Mouse (Mus musculus): ENCODE data around the gene B230217C12Rik. TPM values are rescaled to one million over a fixed set of nuclear protein-coding genes. Genes with fewer than 3 reads are reported as not detected.
"Not testable (repeated sequence)": the region's sequence is repeated elsewhere in the genome, so short reads cannot be mapped to it uniquely, and the experiment has no call there.

Gene B230217C12Rik
- polyA plus RNA-seq, 1 experiment from 2014 or later, result 5.4 TPM

DNA sequence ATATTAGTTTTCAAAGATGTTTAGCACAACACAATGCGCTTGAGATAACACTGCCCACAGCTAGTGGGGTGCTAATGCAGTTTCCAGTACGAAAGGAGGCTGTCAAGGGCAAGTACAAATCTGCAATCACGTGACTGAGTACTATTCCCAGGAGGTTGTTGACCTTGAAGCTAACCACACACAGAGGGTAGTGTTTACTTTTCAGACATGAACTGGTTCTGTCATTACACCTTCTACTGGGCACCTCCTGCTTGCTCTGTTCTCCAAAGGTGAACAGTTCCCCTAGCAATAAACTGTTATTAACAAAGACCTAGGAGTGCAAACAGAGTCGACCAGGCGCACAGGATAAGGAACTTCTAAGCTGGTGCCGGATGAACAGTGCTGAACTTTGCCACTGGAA lies 9.8 kb downstream of the B230217C12Rik start:
- Histone ChIP-seq H3K27ac (ENCODE audit: low read depth, low read length) (no peak overlapping the region), H3K27me3 (replicated peaks; ENCODE audit: control insufficient read depth, insufficient read depth, low read length) (no peaks in the 10 kb centered on the region), H3K4me3 (ENCODE audit: low read depth, low read length) (no peak overlapping the region), H3K36me3 (ENCODE audit: control insufficient read depth, insufficient read depth, low read length) (no peaks in the 10 kb centered on the region), H3K9me3 (ENCODE audit: control insufficient read depth, low read length) (no peaks in the 10 kb centered on the region), H3K4me2 (no peak overlapping the region), H3K9ac (ENCODE audit: low read depth, low read length) (no peak overlapping the region), H3K4me1 (replicated peaks; ENCODE audit: control insufficient read depth, insufficient read depth, low read length) (no peaks in the 10 kb centered on the region)
- WGBS, result 57% methylated on average over 6 of the region's 6 CpGs
- ATAC-seq (replicated peaks; ENCODE audit: low FRiP score), result no peak
- no peak for DNase-seq (ENCODE audit: low spot score)

DNA sequence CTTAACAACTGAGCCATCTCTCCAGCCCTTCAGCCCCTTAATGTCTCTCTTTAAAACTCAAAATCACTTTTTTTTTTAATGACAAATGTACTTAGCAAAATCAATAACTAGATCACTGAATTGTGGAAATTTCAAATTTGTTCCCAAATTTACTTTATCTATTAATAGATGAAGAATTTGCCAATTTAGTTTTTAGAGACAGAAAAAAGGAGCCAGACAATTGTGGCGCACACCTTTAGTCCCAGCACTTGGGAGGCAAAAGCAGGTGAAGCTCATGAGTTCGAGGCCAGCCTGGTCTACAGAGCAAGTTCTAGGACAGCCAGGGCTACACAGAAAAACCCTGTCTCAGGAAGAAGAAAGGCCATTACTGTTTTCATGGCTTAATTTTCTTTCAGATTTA lies 11.0 kb downstream of the B230217C12Rik start:
- Histone ChIP-seq H3K27ac (ENCODE audit: low read depth, low read length) (no peak overlapping the region), H3K9ac (ENCODE audit: low read depth, low read length) (no peak overlapping the region), H3K4me3 (ENCODE audit: low read depth, low read length) (no peak overlapping the region), H3K4me2 (no peak overlapping the region), H3K4me1 (replicated peaks; ENCODE audit: control insufficient read depth, insufficient read depth, low read length) (no peaks in the 10 kb centered on the region), H3K9me3 (ENCODE audit: control insufficient read depth, low read length) (no peaks in the 10 kb centered on the region), H3K36me3 (ENCODE audit: control insufficient read depth, insufficient read depth, low read length) (no peaks in the 10 kb centered on the region), H3K27me3 (replicated peaks; ENCODE audit: control insufficient read depth, insufficient read depth, low read length) (no peaks in the 10 kb centered on the region)
- no peak for ATAC-seq (replicated peaks; ENCODE audit: low FRiP score)
- WGBS, result 89% methylated on average over 2 of the region's 2 CpGs
- no peak for DNase-seq (ENCODE audit: low spot score)

DNA sequence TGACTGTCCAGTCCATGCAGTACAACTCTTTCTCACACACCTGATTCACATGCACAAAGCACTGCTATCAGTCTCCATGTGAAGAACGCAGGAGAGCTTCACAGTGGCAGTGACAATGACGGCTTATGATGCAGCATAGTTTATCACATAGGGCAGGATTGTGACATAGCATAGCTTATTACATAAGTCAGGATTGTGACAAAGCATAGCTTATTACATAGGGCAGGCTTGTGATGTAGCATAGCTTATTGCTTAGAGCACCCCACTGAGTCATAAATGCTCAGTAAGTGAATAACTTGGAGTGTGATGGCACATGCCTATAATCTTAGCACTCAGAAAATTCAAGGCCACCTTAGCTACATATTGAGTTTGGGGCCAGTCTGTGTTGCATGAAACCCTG lies 14.9 kb downstream of the B230217C12Rik start:
- Histone ChIP-seq H3K4me2 (no peak overlapping the region), H3K4me1 (replicated peaks; ENCODE audit: control insufficient read depth, insufficient read depth, low read length) (no peaks in the 10 kb centered on the region), H3K4me3 (ENCODE audit: low read depth, low read length) (no peak overlapping the region), H3K27me3 (replicated peaks; ENCODE audit: control insufficient read depth, insufficient read depth, low read length) (no peaks in the 10 kb centered on the region), H3K9ac (ENCODE audit: low read depth, low read length) (no peak overlapping the region), H3K36me3 (ENCODE audit: control insufficient read depth, insufficient read depth, low read length) (no peaks in the 10 kb centered on the region), H3K9me3 (ENCODE audit: control insufficient read depth, low read length) (no peaks in the 10 kb centered on the region), H3K27ac (ENCODE audit: low read depth, low read length) (no peak overlapping the region)
- DNase-seq (ENCODE audit: low spot score) (no peak), ATAC-seq (replicated peaks; ENCODE audit: low FRiP score) (no peak)
- 88% methylated on average over 2 of the region's 2 CpGs for WGBS

DNA sequence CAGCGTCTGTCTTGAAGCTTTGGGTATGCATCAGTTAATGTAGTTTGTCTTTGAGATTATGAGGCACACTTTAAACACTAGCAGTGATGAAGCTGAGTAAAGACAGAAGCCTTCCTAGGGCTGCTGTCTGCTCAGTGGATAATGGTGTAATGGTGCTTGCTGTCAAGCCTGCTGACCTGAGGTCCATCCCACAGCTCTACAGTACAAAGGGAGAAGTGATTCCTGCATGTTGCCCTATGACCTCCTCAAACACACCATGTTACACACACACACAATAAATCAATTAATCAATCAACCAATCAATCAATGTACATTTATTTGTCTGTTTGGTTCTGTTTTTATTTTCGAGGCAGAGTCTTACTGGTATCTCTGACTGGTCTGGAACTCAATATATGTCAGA lies 21.6 kb downstream of the B230217C12Rik start:
- Histone ChIP-seq H3K27me3 (replicated peaks; ENCODE audit: control insufficient read depth, insufficient read depth, low read length) (no peaks in the 10 kb centered on the region), H3K9ac (ENCODE audit: low read depth, low read length) (no peak overlapping the region), H3K4me1 (replicated peaks; ENCODE audit: control insufficient read depth, insufficient read depth, low read length) (no peaks in the 10 kb centered on the region), H3K36me3 (ENCODE audit: control insufficient read depth, insufficient read depth, low read length) (no peaks in the 10 kb centered on the region), H3K27ac (ENCODE audit: low read depth, low read length) (no peak overlapping the region), H3K4me2 (no peak overlapping the region), H3K9me3 (ENCODE audit: control insufficient read depth, low read length) (no peaks in the 10 kb centered on the region), H3K4me3 (ENCODE audit: low read depth, low read length) (no peak overlapping the region)
- WGBS, result 56% methylated on average over 2 of the region's 2 CpGs
- ATAC-seq (replicated peaks; ENCODE audit: low FRiP score) (no peak), DNase-seq (ENCODE audit: low spot score) (no peak)

DNA sequence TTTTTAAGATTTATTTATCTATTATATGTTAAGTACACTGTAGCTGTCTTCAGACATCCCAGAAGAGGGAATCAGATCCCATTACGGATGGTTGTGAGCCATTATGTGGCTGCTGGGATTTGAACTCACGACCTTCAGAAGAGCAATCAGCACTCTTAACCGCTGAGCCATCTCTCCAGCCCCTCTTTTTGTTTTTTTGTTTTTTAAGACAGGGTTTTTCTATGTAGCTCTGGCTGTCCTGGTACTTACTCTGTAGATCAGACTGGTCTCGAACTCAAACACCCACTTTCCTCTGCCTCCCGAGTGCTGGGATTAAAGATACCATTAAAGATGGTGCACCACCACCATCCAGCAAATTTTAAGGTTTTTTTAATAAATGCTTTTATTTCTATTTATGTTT lies 24.8 kb downstream of the B230217C12Rik start:
- no peak overlapping the region for H3K9ac ChIP-seq (ENCODE audit: low read depth, low read length)
- H3K36me3 ChIP-seq (ENCODE audit: control insufficient read depth, insufficient read depth, low read length), result no peaks in the 10 kb centered on the region
- no peak overlapping the region for H3K4me3 ChIP-seq (ENCODE audit: low read depth, low read length)
- no peak overlapping the region for H3K4me2 ChIP-seq
- H3K9me3 ChIP-seq (ENCODE audit: control insufficient read depth, low read length), result no peaks in the 10 kb centered on the region
- DNase-seq (ENCODE audit: low spot score), result no peak
- no peak overlapping the region for H3K27ac ChIP-seq (ENCODE audit: low read depth, low read length)
- no peaks in the 10 kb centered on the region for H3K4me1 ChIP-seq (replicated peaks; ENCODE audit: control insufficient read depth, insufficient read depth, low read length)
- 81% methylated on average over 5 of the region's 5 CpGs for WGBS
- H3K27me3 ChIP-seq (replicated peaks; ENCODE audit: control insufficient read depth, insufficient read depth, low read length), result no peaks in the 10 kb centered on the region
- ATAC-seq (replicated peaks; ENCODE audit: low FRiP score), result no peak

DNA sequence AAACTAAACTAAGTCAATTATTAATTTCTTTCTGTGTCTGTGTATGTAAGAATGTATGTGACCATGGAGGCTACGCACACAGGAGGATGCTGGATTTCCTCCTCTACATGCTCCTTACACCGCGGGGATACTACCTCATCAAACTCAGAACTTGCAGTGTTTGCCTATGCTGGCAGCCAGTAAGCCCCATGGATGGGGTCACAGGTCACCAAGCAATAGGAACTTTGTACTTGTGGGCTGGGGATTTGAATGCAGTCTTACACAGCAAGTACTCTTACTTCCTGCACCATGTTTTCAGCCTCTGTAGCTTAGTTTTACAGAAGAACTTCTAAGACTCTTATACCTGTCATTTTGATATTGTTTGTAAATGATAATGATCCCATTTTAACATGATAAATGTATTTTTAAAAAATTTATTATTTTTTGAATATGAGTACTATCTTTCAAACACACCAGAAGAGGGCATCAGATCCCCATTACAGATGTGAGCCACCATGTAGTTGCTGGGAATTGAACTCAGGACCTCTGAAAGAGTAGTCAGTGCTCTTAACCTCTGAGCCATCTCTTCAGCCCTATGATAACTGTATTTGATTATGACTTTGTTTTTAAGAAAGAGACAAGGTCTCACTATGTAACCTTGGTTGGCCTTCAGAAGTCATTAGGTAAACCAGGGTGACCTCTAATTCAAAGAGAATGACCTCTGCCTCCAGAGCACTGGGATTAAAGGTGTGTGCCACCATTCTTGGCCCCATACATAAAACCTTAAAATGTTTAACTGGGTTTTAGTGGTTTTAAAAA lies 25.7 kb downstream of the B230217C12Rik start:
- no peaks in the 10 kb centered on the region for H3K36me3 ChIP-seq (ENCODE audit: control insufficient read depth, insufficient read depth, low read length)
- no peaks in the 10 kb centered on the region for H3K27me3 ChIP-seq (replicated peaks; ENCODE audit: control insufficient read depth, insufficient read depth, low read length)
- no peak overlapping the region for H3K4me3 ChIP-seq (ENCODE audit: low read depth, low read length)
- no peaks in the 10 kb centered on the region for H3K4me1 ChIP-seq (replicated peaks; ENCODE audit: control insufficient read depth, insufficient read depth, low read length)
- no peak for ATAC-seq (replicated peaks; ENCODE audit: low FRiP score)
- H3K9me3 ChIP-seq (ENCODE audit: control insufficient read depth, low read length), result no peaks in the 10 kb centered on the region
- DNase-seq (ENCODE audit: low spot score), result no peak
- WGBS, result 75% methylated on average over 3 of the region's 3 CpGs
- H3K9ac ChIP-seq (ENCODE audit: low read depth, low read length), result no peak overlapping the region
- no peak overlapping the region for H3K27ac ChIP-seq (ENCODE audit: low read depth, low read length)
- H3K4me2 ChIP-seq, result no peak overlapping the region

DNA sequence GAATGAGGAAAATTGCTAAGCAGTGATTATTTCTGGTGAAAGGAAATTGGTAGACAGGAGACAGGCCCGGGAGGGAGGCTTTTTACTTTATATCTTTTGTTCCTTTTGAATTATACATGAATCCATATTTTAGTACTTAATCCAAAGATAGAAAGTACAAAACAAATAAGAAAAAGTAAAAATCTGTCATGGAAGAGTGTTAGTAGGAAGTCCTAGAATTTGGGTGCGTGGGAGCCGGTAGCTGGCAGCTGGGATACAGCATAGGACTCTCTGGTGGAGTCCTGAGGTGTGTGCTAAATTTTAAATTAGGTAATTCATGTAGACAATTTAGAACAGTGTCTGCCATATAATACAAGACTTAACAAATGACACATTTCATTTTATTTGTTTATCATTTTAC lies 27.0 kb downstream of the B230217C12Rik start:
- DNase-seq (ENCODE audit: low spot score) (no peak), ATAC-seq (replicated peaks; ENCODE audit: low FRiP score) (no peak)
- Histone ChIP-seq H3K4me3 (ENCODE audit: low read depth, low read length) (no peak overlapping the region), H3K36me3 (ENCODE audit: control insufficient read depth, insufficient read depth, low read length) (no peaks in the 10 kb centered on the region), H3K4me2 (no peak overlapping the region), H3K9ac (ENCODE audit: low read depth, low read length) (no peak overlapping the region), H3K9me3 (ENCODE audit: control insufficient read depth, low read length) (no peaks in the 10 kb centered on the region), H3K27me3 (replicated peaks; ENCODE audit: control insufficient read depth, insufficient read depth, low read length) (no peaks in the 10 kb centered on the region), H3K27ac (ENCODE audit: low read depth, low read length) (no peak overlapping the region), H3K4me1 (replicated peaks; ENCODE audit: control insufficient read depth, insufficient read depth, low read length) (no peaks in the 10 kb centered on the region)
- 90% methylated on average over 3 of the region's 3 CpGs for WGBS

DNA sequence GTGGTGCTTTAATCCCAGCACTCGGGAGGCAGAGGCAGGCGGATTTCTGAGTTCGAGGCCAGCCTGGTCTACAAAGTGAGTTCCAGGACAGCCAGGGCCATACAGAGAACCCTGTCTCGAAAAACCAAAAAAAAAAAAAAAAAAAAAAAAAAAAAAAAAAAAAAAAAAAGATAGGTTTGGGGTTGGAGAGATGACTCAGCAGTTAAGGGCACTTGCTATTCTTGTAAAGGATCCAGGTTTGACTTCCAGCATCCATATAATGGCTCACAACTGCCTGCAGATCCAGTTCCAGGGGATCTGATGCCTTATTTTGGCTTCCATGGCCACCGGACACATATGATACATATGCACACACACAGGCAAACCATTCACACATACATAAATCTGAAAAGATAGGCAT lies 31.8 kb downstream of the B230217C12Rik start:
- H3K9me3 ChIP-seq (ENCODE audit: control insufficient read depth, low read length); H3K4me2 ChIP-seq; H3K36me3 ChIP-seq (ENCODE audit: control insufficient read depth, insufficient read depth, low read length); ATAC-seq (replicated peaks; ENCODE audit: low FRiP score); H3K27ac ChIP-seq (ENCODE audit: low read depth, low read length); H3K4me3 ChIP-seq (ENCODE audit: low read depth, low read length); H3K4me1 ChIP-seq (replicated peaks; ENCODE audit: control insufficient read depth, insufficient read depth, low read length); H3K9ac ChIP-seq (ENCODE audit: low read depth, low read length); DNase-seq (ENCODE audit: low spot score); H3K27me3 ChIP-seq (replicated peaks; ENCODE audit: control insufficient read depth, insufficient read depth, low read length): not testable (repeated sequence)
- WGBS, result 76% methylated on average over 5 of the region's 5 CpGs

DNA sequence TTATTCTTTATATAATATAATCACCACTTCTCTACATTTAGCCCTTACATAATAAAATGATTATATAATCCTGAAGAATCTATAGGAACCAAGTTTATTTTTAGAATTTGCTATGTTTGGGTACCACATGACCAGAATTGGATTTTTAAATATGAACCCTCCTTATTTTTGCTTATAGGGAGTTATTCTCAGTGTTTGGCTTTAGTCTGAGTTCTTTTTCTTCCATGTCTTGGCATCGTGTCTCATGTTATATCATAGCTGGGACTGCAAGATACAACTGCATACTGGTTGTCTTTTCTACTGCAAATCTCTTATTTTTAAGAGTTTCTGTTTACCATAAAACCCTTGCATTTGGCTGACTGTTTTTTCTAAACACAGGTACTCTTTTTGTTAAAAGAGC lies 33.8 kb downstream of the B230217C12Rik start:
- no peaks in the 10 kb centered on the region for H3K27me3 ChIP-seq (replicated peaks; ENCODE audit: control insufficient read depth, insufficient read depth, low read length)
- ATAC-seq (replicated peaks; ENCODE audit: low FRiP score) (no peak), DNase-seq (ENCODE audit: low spot score) (no peak)
- H3K27ac ChIP-seq (ENCODE audit: low read depth, low read length), result no peak overlapping the region
- H3K4me1 ChIP-seq (replicated peaks; ENCODE audit: control insufficient read depth, insufficient read depth, low read length), result no peaks in the 10 kb centered on the region
- WGBS, result 93% methylated on average over 1 of the region's 1 CpGs
- no peak overlapping the region for H3K4me3 ChIP-seq (ENCODE audit: low read depth, low read length)
- no peak overlapping the region for H3K9ac ChIP-seq (ENCODE audit: low read depth, low read length)
- no peaks in the 10 kb centered on the region for H3K36me3 ChIP-seq (ENCODE audit: control insufficient read depth, insufficient read depth, low read length)
- no peaks in the 10 kb centered on the region for H3K9me3 ChIP-seq (ENCODE audit: control insufficient read depth, low read length)
- H3K4me2 ChIP-seq, result no peak overlapping the region
